Mouse (Mus musculus) brain, embryonic 14.5 days (tissue): ENCODE measurements around the gene Zbtb37.

Experiments used
- CTCF ChIP-seq: fragments of 200-500 bp; IDR thresholded peaks from 2 replicates; pipeline ENCODE4 v1.5.1; 2012; ENCODE audit warnings: inconsistent platforms, mild to moderate bottlenecking, moderate library complexity, borderline replicate concordance; ENCODE audit not compliant: insufficient read depth, insufficient read length; ENCODE audit errors: extremely low read depth
- POLR2A ChIP-seq: fragments of 200-500 bp; IDR thresholded peaks from 2 replicates; pipeline ENCODE4 v1.6.1; 2012; ENCODE audit warnings: mild to moderate bottlenecking, inconsistent platforms, borderline replicate concordance; ENCODE audit not compliant: poor library complexity, insufficient read depth, insufficient read length, severe bottlenecking; ENCODE audit errors: extremely low read depth

DNA sequence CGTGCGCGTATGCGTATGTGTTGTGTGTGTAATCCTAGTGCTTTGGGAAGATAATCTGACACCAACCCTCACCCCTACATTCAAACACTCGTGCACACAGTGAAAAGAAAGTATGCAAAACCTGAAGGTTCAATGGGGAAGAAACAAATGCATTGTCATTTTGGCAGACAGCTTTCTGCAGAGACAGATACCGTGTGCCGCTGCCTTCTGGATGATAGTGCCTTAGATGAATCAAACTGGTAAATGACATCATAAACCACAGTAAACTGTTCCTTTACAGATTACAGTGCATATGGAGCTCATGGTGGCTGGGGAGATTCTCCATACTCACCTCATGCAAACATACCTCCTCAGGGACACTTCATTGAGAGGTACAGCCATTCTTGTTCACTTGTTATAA lies 71.5 kb downstream of the Zbtb37 start:
- TF ChIP-seq POLR2A = no peak
- no peak for TF ChIP-seq CTCF
